Mouse (Mus musculus) embryo, embryonic 9.5 days (tissue): Measurements from ENCODE around the gene Taar8c.
"Not testable (repeated sequence)": the region's sequence is repeated elsewhere in the genome, so short reads cannot be mapped to it uniquely, and the experiment has no call there.

Source experiments
- DNase-seq: peaks from one replicate; pipeline ENCODE4 v3.0.0-alpha.2; 2017; ENCODE audit errors: extremely low spot score

The Taar8c gene

DNA sequence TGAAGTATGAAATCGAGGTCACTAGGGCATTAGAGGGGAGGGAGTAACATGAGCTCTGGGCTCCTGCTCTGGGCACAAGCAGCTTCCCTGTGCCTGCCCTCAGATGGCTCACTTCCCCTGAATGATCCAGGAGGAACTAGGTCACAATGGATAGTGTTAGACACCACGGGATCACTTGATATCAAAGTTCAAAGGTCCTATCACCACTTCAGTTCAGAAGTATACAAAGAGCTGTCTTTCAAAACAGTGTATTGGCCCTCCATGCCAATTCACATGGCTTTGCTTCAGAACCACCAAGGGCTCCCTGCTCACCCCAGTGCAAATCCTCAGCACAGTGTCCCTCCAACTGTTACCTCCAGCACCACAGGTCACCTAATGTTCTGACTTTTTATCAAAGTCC, 27.0 kb downstream of the Taar8c start:
- DNase-seq = not testable (repeated sequence)

GRCm38 (mm10) chr10:24058986-24059385, 42.7 kb downstream of the Taar8c start:
- DNase-seq = no peak

GRCm38 (mm10) chr10:24052039-24052438, 49.7 kb downstream of the Taar8c start:
- no peak for DNase-seq
